Mouse (Mus musculus) left cerebral cortex, postnatal 10 days (tissue): ENCODE measurements around the gene Pnldc1. TPM values are rescaled to one million over a fixed set of nuclear protein-coding genes. Genes with fewer than 3 reads are reported as not detected.
"Not testable (repeated sequence)": the region's sequence is repeated elsewhere in the genome, so short reads cannot be mapped to it uniquely, and the experiment has no call there.

Experiments used
- DNase-seq, 2 experiments: peaks; one replicate each; pipeline ENCODE4 v3.0.0; 2021 to 2022; ENCODE audit warnings: low spot score in 2 of 2, mixed read lengths in 1 of 2; ENCODE audit errors: extremely low spot score in 1 of 2
- intact Hi-C: fragments of 180-260 bp; cut with DNase I; formaldehyde crosslinking; loops from one replicate; pipeline ENCODE4 v1.15.1; 2025
- total RNA-seq, 2 experiments: library from RNA; stranded (reverse); gene quantifications; 2 replicates each; pipeline ENCODE4 v1.2.3; 2021

The Pnldc1 gene
- total RNA-seq, 2 experiments from 2014 or later, result 2.0 to 2.3 TPM

DNA sequence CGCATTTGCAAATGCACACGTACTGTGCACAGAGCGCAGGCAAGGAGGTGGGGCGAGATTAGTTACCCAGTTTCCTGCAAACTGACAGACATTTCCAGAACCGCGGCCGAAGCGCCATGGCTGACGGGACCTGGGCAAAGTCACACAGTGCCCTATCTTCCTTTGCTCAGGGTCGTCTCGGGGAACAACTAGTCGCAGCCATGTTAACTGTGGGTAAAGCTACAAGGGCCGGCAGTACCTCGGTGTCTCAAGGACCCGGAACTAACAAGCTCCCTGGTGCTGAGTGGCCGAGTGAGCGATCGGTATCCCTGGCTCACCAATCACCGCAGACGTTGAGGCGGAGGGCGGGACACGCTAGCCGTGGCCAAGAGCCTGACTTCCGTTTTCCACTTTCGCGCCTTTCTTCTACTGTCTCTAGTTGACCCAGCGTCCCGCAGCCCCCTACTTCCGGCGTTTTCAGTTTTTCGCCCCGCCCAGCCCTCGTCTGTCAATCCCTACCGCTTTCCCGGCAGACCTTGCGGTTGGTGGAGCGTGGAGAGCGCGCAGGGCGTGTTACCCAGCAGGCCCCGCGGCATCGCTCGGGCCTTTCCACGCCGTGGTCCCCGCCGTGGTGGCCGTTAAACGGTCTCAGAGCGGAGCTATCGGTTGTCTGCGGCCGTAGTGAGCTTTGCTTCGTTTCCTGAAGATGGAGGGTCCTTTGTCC, 6.0 kb upstream of the Pnldc1 start, which contains the start of gene Mrpl18:
TSS of gene Mrpl18 (minus strand) at position 465 of the 703 bp plus-strand sequence.
- intact Hi-C loops, result loop anchor here (5.0 kb wide), 1 partner anchor 46 kb away; the partner anchor contains the start of gene Acat2
- DNase-seq, result peak; percentile 100

DNA sequence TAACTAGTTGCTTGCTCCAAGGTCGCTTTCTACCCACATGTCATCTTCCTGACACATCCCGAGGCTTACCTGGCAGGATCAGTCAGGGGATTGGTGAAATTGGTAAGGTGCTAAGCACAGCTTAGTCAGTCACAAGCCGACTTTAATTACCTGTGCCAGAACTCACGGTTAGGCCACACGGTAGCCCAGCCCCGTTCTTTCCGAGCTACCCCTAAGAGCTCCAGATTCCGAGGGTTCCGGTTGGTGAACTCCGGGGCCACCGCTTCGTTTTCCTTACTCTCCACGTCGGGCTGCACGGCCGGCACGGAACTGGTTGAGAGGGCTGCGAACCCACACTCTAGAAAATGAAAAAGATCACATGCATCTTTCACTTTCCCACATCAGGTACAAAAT, 5.5 kb upstream of the Pnldc1 start, which contains the start of gene Tcp1:
TSS of gene Tcp1 (plus strand) at position 214 of the 393 bp plus-strand sequence.
- intact Hi-C loops, result loop anchor here (5.0 kb wide), 1 partner anchor 47 kb away; the partner anchor contains the start of gene Acat2
- DNase-seq, result peak in 1 of 2 experiments; percentile 41

- DNase-seq, result no peak
- intact Hi-C loops, result no loop called here
Measured at GRCm38 (mm10) chr17:12910391-12910790, 361 bp upstream of the Pnldc1 start.

- no peak for DNase-seq
- intact Hi-C loops, result no loop called here
Measured at GRCm38 (mm10) chr17:12906436-12906835, 3.6 kb downstream of the Pnldc1 start.

- intact Hi-C loops, result no loop called here
- DNase-seq, result no peak
Measured at GRCm38 (mm10) chr17:12905810-12906209, 4.2 kb downstream of the Pnldc1 start.

DNA sequence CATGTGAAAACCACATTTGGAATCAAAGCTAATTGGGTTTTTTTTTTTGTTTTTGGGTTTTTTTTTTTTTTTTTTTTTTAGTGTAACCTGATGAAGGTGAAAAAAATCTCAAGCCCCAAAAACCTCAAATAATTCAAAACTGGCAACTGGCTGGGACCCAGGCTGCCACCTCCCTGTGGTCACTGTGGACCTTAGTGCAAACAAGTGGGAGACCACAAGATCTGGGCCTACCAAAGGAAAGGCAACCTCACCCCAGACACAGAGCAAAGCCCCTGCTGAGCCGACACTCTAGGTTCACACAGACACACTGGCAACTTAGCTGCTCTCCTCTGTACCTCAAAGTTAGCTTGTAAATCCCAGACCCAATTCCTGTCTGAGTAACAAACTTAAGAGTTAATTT, 5.7 kb downstream of the Pnldc1 start:
- intact Hi-C loops, result no loop called here
- no peak for DNase-seq

DNA sequence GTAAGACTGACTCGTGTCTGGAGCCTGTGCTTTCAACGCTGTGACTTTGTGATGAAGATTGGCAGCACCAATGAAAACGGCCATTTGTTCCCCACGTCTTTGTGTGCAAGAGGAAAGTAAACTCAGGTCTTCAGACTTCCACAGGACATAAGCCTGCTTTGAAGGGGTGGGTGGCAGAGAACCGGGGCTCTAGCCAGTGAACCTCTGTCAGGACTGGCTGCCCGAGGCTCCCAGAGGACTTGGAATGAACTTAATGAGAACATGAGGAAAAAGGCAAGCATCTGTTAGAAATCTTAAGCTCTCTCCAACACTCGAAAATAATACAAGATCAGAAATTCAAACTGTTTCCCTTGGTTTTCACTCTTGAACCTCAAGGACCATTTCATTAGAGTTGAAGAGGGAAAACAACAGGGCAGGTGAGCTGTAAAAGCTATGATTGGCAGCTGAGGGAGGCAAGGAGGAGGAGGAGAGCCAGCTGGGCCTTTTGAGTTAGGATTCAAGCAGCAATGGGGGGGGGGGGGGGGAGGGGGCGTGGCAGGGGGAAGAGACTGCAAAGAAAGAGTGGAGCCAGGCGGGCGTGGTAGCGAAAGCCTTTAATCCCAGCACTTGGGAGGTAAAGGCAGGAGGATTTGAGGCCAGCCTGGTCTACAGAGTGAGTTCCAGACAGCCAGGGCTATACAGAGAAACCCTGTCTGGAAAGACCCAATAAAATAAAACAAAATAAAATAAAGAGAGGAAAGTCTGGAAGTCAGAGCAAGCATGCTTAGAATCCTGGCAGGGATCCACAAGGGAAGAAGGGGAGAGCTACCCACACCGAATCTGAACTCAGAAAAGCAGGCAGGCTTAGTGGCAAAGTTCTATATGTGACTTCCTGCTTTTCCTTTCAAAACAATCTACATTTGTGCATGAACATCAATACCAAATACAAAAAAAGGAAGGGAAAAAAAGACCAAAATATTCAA, 6.4 kb downstream of the Pnldc1 start:
- no peak for DNase-seq
- intact Hi-C loops, result no loop called here

DNA sequence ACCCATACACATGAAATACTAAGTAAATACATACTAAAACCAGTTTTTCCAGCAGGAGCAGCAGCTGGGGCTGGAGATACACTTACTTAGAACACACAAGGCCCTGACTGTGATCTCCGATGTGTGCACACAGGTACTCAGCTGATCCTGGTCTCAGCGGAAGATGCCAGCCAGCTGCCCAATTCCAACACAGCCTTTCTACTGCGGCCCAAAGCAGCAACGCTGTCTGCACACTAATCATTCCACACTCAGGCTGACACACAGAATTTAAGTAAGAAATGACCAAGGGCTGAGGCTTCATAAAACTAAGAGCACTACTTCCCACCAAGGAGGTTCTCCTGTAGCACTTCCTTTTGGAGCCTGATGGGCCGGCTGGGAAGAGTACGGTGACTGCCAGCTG, 7.7 kb downstream of the Pnldc1 start:
- intact Hi-C loops, result no loop called here

GRCm38 (mm10) chr17:12898607-12899006, 11.4 kb downstream of the Pnldc1 start:
- intact Hi-C loops, DNase-seq: not testable (repeated sequence)

More for the DNA sequence above, 7.7 kb downstream of the Pnldc1 start:
- DNase-seq, result no peak

- no peak for DNase-seq
- intact Hi-C loops, result no loop called here
Measured at GRCm38 (mm10) chr17:12897674-12898073, 12.4 kb downstream of the Pnldc1 start.

DNA sequence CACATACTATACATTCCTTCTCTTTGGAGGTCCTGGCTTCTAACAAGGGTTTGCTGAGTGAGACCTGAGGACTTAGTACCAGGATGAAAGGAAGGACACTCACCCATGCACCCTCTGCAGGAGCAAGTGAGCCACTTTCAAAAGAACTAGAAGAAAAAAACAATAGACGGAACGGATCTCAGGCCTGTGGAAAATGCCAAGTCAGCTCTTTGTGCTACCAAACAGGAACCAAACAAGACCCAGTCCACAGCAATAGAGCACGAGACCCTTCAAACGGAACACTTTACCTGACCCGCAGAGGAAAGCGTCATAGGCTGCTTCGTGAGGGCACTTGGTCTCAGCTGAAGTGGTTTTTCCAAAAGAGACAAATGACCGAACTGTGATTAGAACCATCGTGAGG, 18.0 kb downstream of the Pnldc1 start:
- intact Hi-C loops, result no loop called here
- DNase-seq, result no peak

GRCm38 (mm10) chr17:12891054-12891453, 19.0 kb downstream of the Pnldc1 start:
- intact Hi-C loops, result no loop called here
- DNase-seq, result no peak

- intact Hi-C loops, result no loop called here
- DNase-seq, result no peak
Measured at GRCm38 (mm10) chr17:12887021-12887775, 22.8 kb downstream of the Pnldc1 start.

DNA sequence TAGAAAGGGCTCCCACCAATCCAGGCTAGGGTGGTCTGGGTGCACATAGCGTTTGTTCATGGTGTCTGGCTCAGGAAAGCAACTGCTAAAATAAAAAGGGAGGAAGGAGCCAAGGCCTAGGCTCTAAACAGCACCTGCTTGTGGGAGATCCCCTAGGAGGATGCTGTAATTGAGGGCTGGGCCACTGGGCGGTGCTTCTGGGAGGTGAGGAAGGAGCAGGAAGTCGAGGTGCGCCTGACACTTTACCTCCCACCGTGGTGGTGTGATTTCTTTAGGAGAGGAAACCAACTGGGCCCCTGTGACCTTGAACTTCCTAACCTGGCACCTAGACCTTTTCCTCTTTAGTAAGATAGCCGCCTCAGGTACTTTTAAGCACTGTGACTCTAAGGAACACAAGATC, 23.4 kb downstream of the Pnldc1 start:
- intact Hi-C loops, result no loop called here
- no peak for DNase-seq

DNA sequence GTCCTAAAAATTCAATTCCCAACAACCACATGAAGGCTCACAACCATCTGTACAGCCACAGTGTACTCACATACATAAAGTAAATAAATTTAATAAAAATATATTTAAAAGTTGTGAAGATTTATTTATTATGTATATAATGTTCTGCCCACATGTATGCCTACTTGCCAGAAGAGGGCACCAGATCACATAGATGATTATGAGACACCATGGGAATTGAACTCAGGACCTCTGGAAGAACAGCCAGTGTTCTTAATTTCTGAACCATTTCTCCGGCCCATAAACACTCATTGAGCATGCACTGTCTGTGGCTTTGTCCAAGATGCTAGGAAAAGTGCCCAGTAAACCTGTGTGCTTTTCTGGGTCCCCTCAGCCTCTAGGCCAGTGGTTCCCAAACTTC, 28.8 kb downstream of the Pnldc1 start:
- intact Hi-C loops, result no loop called here
- no peak for DNase-seq

- peak; percentile 80 to 86 for DNase-seq
- intact Hi-C loops, result no loop called here
Measured at GRCm38 (mm10) chr17:12880178-12880577, 29.9 kb downstream of the Pnldc1 start.

GRCm38 (mm10) chr17:12875734-12876133, 34.3 kb downstream of the Pnldc1 start, which contains the start of gene Mrgprh:
Gene Mrgprh (plus strand): TSS chr17:12876034.
- no peak for DNase-seq
- intact Hi-C loops, result loop anchor here (5.0 kb wide), 1 partner anchor 117 kb away; the partner anchor contains the start of gene Wtap

GRCm38 (mm10) chr17:12872275-12873028, 37.6 kb downstream of the Pnldc1 start:
- DNase-seq, result peak in 1 of 2 experiments; percentile 27
- intact Hi-C loops, result no loop called here
